Mouse (Mus musculus) ES-E14 (cell line): ENCODE data around the gene Stk10.

Experiments
- CHD2 ChIP-seq: IDR thresholded peaks from 2 replicates; pipeline ENCODE4 v1.6.1; 2014; ENCODE audit warnings: mild to moderate bottlenecking, low read depth, low read length, inconsistent platforms
- MAFK ChIP-seq: IDR thresholded peaks from 2 replicates; pipeline ENCODE4 v1.6.1; 2014; ENCODE audit warnings: mild to moderate bottlenecking, low read depth, low read length, inconsistent platforms; ENCODE audit not compliant: insufficient read depth
- ZNF384 ChIP-seq: IDR thresholded peaks from 2 replicates; pipeline ENCODE4 v1.6.1; 2012; ENCODE audit warnings: low read depth, low read length, inconsistent platforms

DNA sequence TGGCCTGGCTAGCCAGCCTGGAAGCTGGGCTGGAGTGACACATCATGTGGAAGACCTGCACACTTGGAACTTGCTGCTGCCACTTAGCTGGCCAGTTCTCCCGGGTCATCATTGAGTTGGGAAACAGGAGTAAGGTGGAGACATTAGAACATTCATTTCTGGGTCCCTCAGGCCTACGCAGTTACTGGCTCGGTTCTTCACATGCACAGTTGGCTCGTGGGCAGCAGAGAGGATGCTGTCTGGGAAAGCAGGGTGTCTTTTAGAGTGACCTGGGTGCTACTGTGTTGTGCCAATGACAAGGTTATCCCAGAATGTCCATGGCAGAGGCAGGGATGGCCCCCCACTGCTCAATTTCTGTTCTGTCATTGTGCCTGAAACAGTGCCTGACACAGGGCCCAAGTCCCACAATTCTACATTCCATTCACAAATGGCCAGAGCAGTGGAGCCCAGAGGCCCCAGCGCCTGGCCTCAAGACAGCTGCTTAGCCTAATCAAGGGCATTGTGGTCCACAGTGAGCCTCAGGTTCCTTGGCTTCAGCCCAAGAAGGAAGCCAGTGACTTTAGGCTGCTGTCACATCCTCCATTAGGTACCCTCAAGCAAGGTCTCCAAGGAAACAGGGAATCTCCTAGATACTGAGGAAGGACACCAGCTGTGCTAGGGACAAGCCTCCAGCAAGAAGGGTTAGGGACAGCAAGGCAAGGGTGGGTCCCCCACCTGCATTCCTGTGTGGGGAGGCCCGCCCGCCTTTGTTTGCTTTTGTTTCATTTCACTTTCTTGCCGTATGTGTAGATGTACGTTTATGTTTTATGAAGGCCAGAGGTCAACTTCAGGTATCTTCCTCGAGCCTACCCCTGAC is 34.1 kb downstream of the Stk10 start:
- no peak for TF ChIP-seq ZNF384
- no peak for TF ChIP-seq MAFK
- TF ChIP-seq CHD2 = no peak
